Mouse (Mus musculus): ENCODE measurements around the gene Arid3b. TPM values are rescaled to one million over a fixed set of nuclear protein-coding genes. Genes with fewer than 3 reads are reported as not detected.
A peak's percentile ranks its signal among the peaks of the same experiment; 100 is the strongest.

Arid3b gene
- polyA plus RNA-seq, 1 experiment from 2014 or later, result 9.7 TPM

- 49% methylated on average over 3 of the region's 3 CpGs for WGBS (ENCODE audit: insufficient replicate concordance)
- no peaks in the 10 kb centered on the region for H3K36me3 ChIP-seq
- H3K9me3 ChIP-seq (replicated peaks), result no peaks in the 10 kb centered on the region
- H3K4me3 ChIP-seq (replicated peaks), result no peak overlapping the region
- DNase-seq (peak; percentile 44), ATAC-seq (ENCODE audit: low read depth) (no peak)
- peaks cover 76% of the 10 kb centered on the region for H3K4me1 ChIP-seq (replicated peaks)
- H3K27ac ChIP-seq, result peak overlapping the region; percentile 100
- H3K27me3 ChIP-seq, result no peaks in the 10 kb centered on the region
- peak overlapping the region; percentile 45 for H3K4me2 ChIP-seq
- H3K9ac ChIP-seq, result peak overlapping the region; percentile 64
Observed at GRCm38 (mm10) chr9:57773754-57774153, 62.8 kb downstream of the Arid3b start.

GRCm38 (mm10) chr9:57770836-57771235, 65.8 kb downstream of the Arid3b start:
- WGBS (ENCODE audit: insufficient replicate concordance), result 37% methylated on average over 2 of the region's 2 CpGs
- Histone ChIP-seq H3K4me3 (replicated peaks) (peak overlapping the region; percentile 47), H3K27ac (peak overlapping the region; percentile 100), H3K9ac (peak overlapping the region; percentile 78), H3K27me3 (0 out of 2 replicates have a peak, but pooled peaks cover 12% of the 10 kb centered on the region), H3K9me3 (replicated peaks) (no peaks in the 10 kb centered on the region), H3K4me1 (replicated peaks) (peaks cover 93% of the 10 kb centered on the region), H3K4me2 (peak overlapping the region; percentile 72), H3K36me3 (no peaks in the 10 kb centered on the region)
- ATAC-seq (ENCODE audit: low read depth), result peak; percentile 79
- peak; percentile 79 for DNase-seq

- DNase-seq, result peak; percentile 56
- Histone ChIP-seq H3K4me3 (replicated peaks) (peak overlapping the region; percentile 47), H3K9ac (peak overlapping the region; percentile 78), H3K4me1 (replicated peaks) (peaks cover 88% of the 10 kb centered on the region), H3K27me3 (0 out of 2 replicates have a peak, but pooled peaks cover 12% of the 10 kb centered on the region), H3K36me3 (no peaks in the 10 kb centered on the region), H3K27ac (peak overlapping the region; percentile 100), H3K4me2 (peak overlapping the region; percentile 72), H3K9me3 (replicated peaks) (no peaks in the 10 kb centered on the region)
- 15% methylated on average over 1 of the region's 1 CpGs for WGBS (ENCODE audit: insufficient replicate concordance)
- peak; percentile 8; the same call in 1 of the 2 replicates for ATAC-seq (ENCODE audit: low read depth)
Observed at GRCm38 (mm10) chr9:57770214-57770613, 66.4 kb downstream of the Arid3b start.

GRCm38 (mm10) chr9:57769539-57770069, 67.0 kb downstream of the Arid3b start:
- peak; percentile 83 for DNase-seq

GRCm38 (mm10) chr9:57767231-57767630, 69.4 kb downstream of the Arid3b start:
- ATAC-seq (ENCODE audit: low read depth) (no peak), DNase-seq (no peak)
- H3K27me3 ChIP-seq, result 0 out of 2 replicates have a peak, but pooled peaks cover 12% of the 10 kb centered on the region
- 0 out of 2 replicates have a peak overlapping the region, but pooled peaks have one; percentile 97 for H3K4me2 ChIP-seq
- H3K27ac ChIP-seq, result peak overlapping the region; percentile 98
- H3K36me3 ChIP-seq, result peaks cover 2% of the 10 kb centered on the region
- H3K9me3 ChIP-seq (replicated peaks), result no peaks in the 10 kb centered on the region
- 89% methylated on average over 4 of the region's 4 CpGs for WGBS (ENCODE audit: insufficient replicate concordance)
- H3K9ac ChIP-seq, result peak overlapping the region; percentile 100
- H3K4me1 ChIP-seq (replicated peaks), result peaks cover 77% of the 10 kb centered on the region
- no peak overlapping the region for H3K4me3 ChIP-seq (replicated peaks)

More at GRCm38 (mm10) chr9:57769539-57770069, 67.0 kb downstream of the Arid3b start:
- peak overlapping the region; percentile 72 for H3K4me2 ChIP-seq
- 0 out of 2 replicates have a peak, but pooled peaks cover 12% of the 10 kb centered on the region for H3K27me3 ChIP-seq
- peak overlapping the region; percentile 78 for H3K9ac ChIP-seq
- ATAC-seq (ENCODE audit: low read depth), result peak; percentile 87
- WGBS (ENCODE audit: insufficient replicate concordance), result 23% methylated on average over 2 of the region's 2 CpGs
- no peaks in the 10 kb centered on the region for H3K9me3 ChIP-seq (replicated peaks)
- peaks cover 82% of the 10 kb centered on the region for H3K4me1 ChIP-seq (replicated peaks)
- peak overlapping the region; percentile 100 for H3K27ac ChIP-seq
- no peaks in the 10 kb centered on the region for H3K36me3 ChIP-seq
- peak overlapping the region; percentile 47 for H3K4me3 ChIP-seq (replicated peaks)

GRCm38 (mm10) chr9:57766431-57766830, 70.2 kb downstream of the Arid3b start:
- Histone ChIP-seq H3K36me3 (peaks cover 10% of the 10 kb centered on the region), H3K4me3 (replicated peaks) (peak overlapping the region; percentile 96), H3K9me3 (replicated peaks) (no peaks in the 10 kb centered on the region), H3K9ac (peak overlapping the region; percentile 100), H3K27me3 (0 out of 2 replicates have a peak, but pooled peaks cover 12% of the 10 kb centered on the region), H3K4me1 (replicated peaks) (peaks cover 77% of the 10 kb centered on the region), H3K27ac (peak overlapping the region; percentile 98), H3K4me2 (peak overlapping the region; percentile 97)
- 48% methylated on average over 6 of the region's 6 CpGs for WGBS (ENCODE audit: insufficient replicate concordance)
- no peak for ATAC-seq (ENCODE audit: low read depth)
- DNase-seq, result no peak

- Histone ChIP-seq H3K4me2 (peak within 1 kb of the TSS; percentile 97), H3K27me3 (0 out of 2 replicates have a peak, but pooled peaks cover 12% of the 10 kb centered on the region), H3K36me3 (peaks cover 17% of the 10 kb centered on the region), H3K4me1 (replicated peaks) (peaks cover 78% of the 10 kb centered on the region), H3K9ac (peak within 1 kb of the TSS; percentile 100), H3K4me3 (replicated peaks) (peak within 1 kb of the TSS; percentile 96), H3K27ac (peak within 1 kb of the TSS; percentile 98), H3K9me3 (replicated peaks) (no peaks in the 10 kb centered on the region)
- DNase-seq, result peak; percentile 71
- WGBS (ENCODE audit: insufficient replicate concordance), result under 1% methylated on average over 92 of the region's 93 CpGs
- peak; percentile 9 for ATAC-seq (ENCODE audit: low read depth)
Observed at GRCm38 (mm10) chr9:57765364-57766351, 70.9 kb downstream of the Arid3b start, which contains the start of gene Clk3. Gene Clk3 (minus strand): TSS chr9:57765860.

GRCm38 (mm10) chr9:57764974-57765363, 71.6 kb downstream of the Arid3b start:
- under 1% methylated on average over 44 of the region's 45 CpGs for WGBS (ENCODE audit: insufficient replicate concordance)
- Histone ChIP-seq H3K27ac (peak overlapping the region; percentile 98), H3K4me1 (replicated peaks) (peaks cover 78% of the 10 kb centered on the region)

GRCm38 (mm10) chr9:57764147-57764973, 72.2 kb downstream of the Arid3b start:
- Histone ChIP-seq H3K9me3 (replicated peaks) (no peaks in the 10 kb centered on the region), H3K27me3 (0 out of 2 replicates have a peak, but pooled peaks cover 12% of the 10 kb centered on the region), H3K4me1 (replicated peaks) (peaks cover 78% of the 10 kb centered on the region), H3K27ac (peak overlapping the region; percentile 98), H3K36me3 (peaks cover 30% of the 10 kb centered on the region), H3K9ac (peak overlapping the region; percentile 100), H3K4me2 (peak overlapping the region; percentile 97), H3K4me3 (replicated peaks) (peak overlapping the region; percentile 96)
- DNase-seq (peak; percentile 45), ATAC-seq (ENCODE audit: low read depth) (peak; percentile 18)
- under 1% methylated on average over 57 of the region's 57 CpGs for WGBS (ENCODE audit: insufficient replicate concordance)

More at GRCm38 (mm10) chr9:57764974-57765363, 71.6 kb downstream of the Arid3b start:
- ATAC-seq (ENCODE audit: low read depth), result peak; percentile 76
- Histone ChIP-seq H3K27me3 (0 out of 2 replicates have a peak, but pooled peaks cover 12% of the 10 kb centered on the region), H3K36me3 (peaks cover 24% of the 10 kb centered on the region), H3K4me2 (peak overlapping the region; percentile 97), H3K4me3 (replicated peaks) (peak overlapping the region; percentile 96), H3K9me3 (replicated peaks) (no peaks in the 10 kb centered on the region), H3K9ac (peak overlapping the region; percentile 100)
- peak; percentile 91 for DNase-seq

GRCm38 (mm10) chr9:57762563-57762991, 74.0 kb downstream of the Arid3b start:
- Histone ChIP-seq H3K9ac (peak overlapping the region; percentile 100), H3K4me1 (replicated peaks) (peaks cover 83% of the 10 kb centered on the region), H3K27ac (peak overlapping the region; percentile 98), H3K27me3 (0 out of 2 replicates have a peak, but pooled peaks cover 11% of the 10 kb centered on the region), H3K4me3 (replicated peaks) (peak overlapping the region; percentile 96), H3K4me2 (peak overlapping the region; percentile 97), H3K36me3 (peaks cover 48% of the 10 kb centered on the region), H3K9me3 (replicated peaks) (no peaks in the 10 kb centered on the region)
- 43% methylated on average over 6 of the region's 6 CpGs for WGBS (ENCODE audit: insufficient replicate concordance)
- no peak for ATAC-seq (ENCODE audit: low read depth)
- no peak for DNase-seq
